Mouse (Mus musculus) cerebellum, adult 2 months (tissue): ENCODE data around the gene Cdadc1. TPM values are rescaled to one million over a fixed set of nuclear protein-coding genes. Genes with fewer than 3 reads are reported as not detected.
A peak's percentile ranks its signal among the peaks of the same experiment; 100 is the strongest.

Source experiments
- DNase-seq, 2 experiments: peaks; one replicate each; pipeline ENCODE4 v3.0.0; 2021
- H3K27ac ChIP-seq: fragments of 200-500 bp; 2 replicates; pipeline ENCODE4 v1.5.1; 2012; ENCODE audit warnings: low read length, control low read depth, inconsistent platforms; ENCODE audit not compliant: insufficient read depth
- H3K27me3 ChIP-seq: fragments of 200-500 bp; 2 replicates; pipeline ENCODE4 v1.6.1; 2012; ENCODE audit warnings: inconsistent platforms, mild to moderate bottlenecking, low read length, moderate library complexity; ENCODE audit not compliant: control insufficient read depth, insufficient read depth
- H3K4me1 ChIP-seq: fragments of 200-500 bp; 2 replicates; pipeline ENCODE4 v1.6.1; 2011; ENCODE audit warnings: low read length; ENCODE audit not compliant: control insufficient read depth, insufficient read depth
- H3K4me3 ChIP-seq: fragments of 200-500 bp; replicated peaks from 2 replicates; pipeline ENCODE3; 2011; ENCODE audit warnings: mild to moderate bottlenecking, low read depth, low read length, control low read depth; ENCODE audit not compliant: insufficient read depth
- CTCF ChIP-seq: fragments of 200-500 bp; IDR thresholded peaks from 2 replicates; pipeline ENCODE4 v1.5.1; 2011; ENCODE audit warnings: low read depth, mild to moderate bottlenecking, control low read depth, low read length, moderate library complexity, borderline replicate concordance; ENCODE audit not compliant: insufficient read depth
- POLR2A ChIP-seq: fragments of 200-500 bp; IDR thresholded peaks from 2 replicates; pipeline ENCODE4 v1.6.1; 2011; ENCODE audit warnings: low read length, control low read depth, borderline replicate concordance; ENCODE audit not compliant: insufficient read depth
- WGBS: fragments of 180-500 bp; shearing (Covaris S2); methylation state at CpG from one replicate; pipeline ENCODE4 v1.1.7; 2018; 5-methylcytosine and 5-hydroxymethylcytosine counted together
- polyA plus RNA-seq: library from polyadenylated mRNA; depleted of rRNA; stranded (reverse); fragments of >200 nt; gene quantifications from 2 replicates; pipeline ENCODE4 v1.2.3, GENCODE M21; 2012; rRNA removed

Gene Cdadc1
- 38.6 and 39.0 TPM in 2 replicates for polyA plus RNA-seq

- Histone ChIP-seq H3K4me1 (no peaks in the 10 kb centered on the region), H3K27me3 (no peaks in the 10 kb centered on the region), H3K27ac (peak within 1 kb of the TSS; percentile 71), H3K4me3 (peak within 1 kb of the TSS; percentile 86)
- TF ChIP-seq CTCF (no peak), POLR2A (peak; percentile 96)
- peak; percentile 95 to 99 for DNase-seq
- under 1% methylated on average over 47 of the region's 48 CpGs for WGBS
Measured at GRCm38 (mm10) chr14:59597398-59598259, at the start of gene Cdadc1. Gene Cdadc1 (minus strand): TSS chr14:59597959.

DNA sequence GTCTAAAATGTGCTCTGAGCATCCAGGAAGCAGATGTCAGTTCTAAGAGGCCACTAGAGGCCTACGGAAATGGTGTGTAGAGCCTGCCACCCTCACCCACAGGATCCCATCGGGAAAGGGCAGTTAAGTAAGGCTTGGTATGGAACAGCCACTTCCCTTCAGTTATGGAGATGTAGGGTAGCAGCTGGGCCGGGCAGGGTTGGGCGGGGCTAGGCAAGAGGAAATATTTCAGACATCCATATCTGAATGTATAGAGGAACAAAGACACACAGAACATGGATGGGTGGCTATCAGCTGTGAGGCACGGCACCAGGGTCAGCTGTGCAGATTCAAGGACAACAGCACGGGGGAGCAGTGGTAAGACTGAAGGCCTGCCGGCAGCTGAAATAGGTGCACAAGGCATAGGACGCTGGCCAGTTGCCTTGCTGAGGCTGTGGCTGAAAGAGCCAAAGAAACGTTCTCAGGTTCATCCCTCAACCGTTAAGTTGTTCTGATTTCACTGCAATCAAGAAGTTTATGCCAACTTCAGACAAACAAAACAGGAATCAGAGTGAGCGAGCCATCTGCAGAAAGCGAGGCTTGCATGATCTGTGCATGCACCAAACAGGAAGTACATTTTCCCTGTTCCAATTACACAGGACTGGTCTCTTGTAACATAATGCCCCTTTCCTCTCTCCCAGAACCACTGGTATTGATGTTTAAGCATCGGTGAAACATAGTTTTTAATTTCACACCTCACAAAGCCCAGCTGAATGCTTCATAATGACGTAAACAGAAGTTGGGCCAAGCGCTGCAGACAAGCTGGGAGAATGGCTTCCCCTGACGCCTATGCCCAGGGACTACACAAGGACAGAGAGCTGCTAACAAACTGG is 49.3 kb upstream of the Cdadc1 start:
- no peak for TF ChIP-seq POLR2A
- TF ChIP-seq CTCF, result no peak
- 60% methylated on average over 16 of the region's 16 CpGs for WGBS
- no peak overlapping the region for H3K4me3 ChIP-seq
- no peak overlapping the region for H3K27ac ChIP-seq
- DNase-seq, result no peak
- no peaks in the 10 kb centered on the region for H3K27me3 ChIP-seq
- H3K4me1 ChIP-seq, result no peaks in the 10 kb centered on the region

DNA sequence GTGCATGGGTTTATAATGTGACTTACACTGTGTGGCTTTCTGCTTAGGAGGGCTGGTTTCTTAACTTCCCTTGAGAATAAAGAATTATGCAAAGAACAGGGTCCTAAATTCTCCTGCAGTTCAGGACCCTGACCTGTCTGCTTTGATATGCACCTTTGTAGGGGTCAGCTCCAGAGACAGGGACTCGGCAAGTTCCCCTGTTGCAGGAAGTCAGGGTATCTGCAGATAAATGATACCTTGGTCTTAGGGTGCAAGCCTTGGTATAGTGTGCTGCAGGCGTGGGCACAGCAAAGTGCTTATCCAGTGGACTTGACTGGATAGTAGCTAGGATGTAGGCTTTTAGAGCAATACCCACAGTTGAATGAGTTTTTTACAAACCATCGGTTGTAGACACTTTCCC is 47.1 kb upstream of the Cdadc1 start:
- TF ChIP-seq CTCF, result no peak
- no peak for TF ChIP-seq POLR2A
- 88% methylated on average over 3 of the region's 3 CpGs for WGBS
- DNase-seq, result no peak
- H3K4me3 ChIP-seq, result no peak overlapping the region
- H3K27me3 ChIP-seq, result no peaks in the 10 kb centered on the region
- H3K4me1 ChIP-seq, result no peaks in the 10 kb centered on the region
- no peak overlapping the region for H3K27ac ChIP-seq

DNA sequence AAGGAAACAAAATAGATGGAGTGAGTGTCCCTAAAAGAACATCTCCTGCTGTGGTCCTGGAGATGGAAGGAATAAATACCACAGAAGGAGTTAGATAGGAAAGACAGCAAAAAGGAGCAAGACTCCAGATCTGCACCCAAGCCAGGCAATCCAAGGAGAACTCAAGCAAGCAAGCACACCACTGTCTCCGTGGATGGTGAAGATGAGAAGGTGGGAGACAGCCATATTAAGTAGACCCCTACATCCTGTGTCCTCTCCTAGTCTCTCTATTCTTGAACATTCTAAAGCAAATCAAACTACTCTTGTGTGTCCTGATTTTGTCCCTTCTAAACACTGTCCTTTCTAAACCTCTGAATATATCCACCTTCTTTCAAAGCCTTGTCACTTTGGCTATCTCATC is 46.4 kb upstream of the Cdadc1 start:
- DNase-seq, result no peak
- Histone ChIP-seq H3K4me3 (no peak overlapping the region), H3K4me1 (no peaks in the 10 kb centered on the region), H3K27ac (no peak overlapping the region), H3K27me3 (no peaks in the 10 kb centered on the region)
- 81% methylated on average over 1 of the region's 1 CpGs for WGBS
- TF ChIP-seq CTCF (no peak), POLR2A (no peak)

GRCm38 (mm10) chr14:59643582-59643981 is 45.8 kb upstream of the Cdadc1 start:
- no peak for DNase-seq
- TF ChIP-seq CTCF (no peak), POLR2A (no peak)
- H3K4me3 ChIP-seq, result no peak overlapping the region
- 88% methylated on average over 12 of the region's 12 CpGs for WGBS
- H3K27ac ChIP-seq, result no peak overlapping the region
- no peaks in the 10 kb centered on the region for H3K4me1 ChIP-seq
- H3K27me3 ChIP-seq, result no peaks in the 10 kb centered on the region

DNA sequence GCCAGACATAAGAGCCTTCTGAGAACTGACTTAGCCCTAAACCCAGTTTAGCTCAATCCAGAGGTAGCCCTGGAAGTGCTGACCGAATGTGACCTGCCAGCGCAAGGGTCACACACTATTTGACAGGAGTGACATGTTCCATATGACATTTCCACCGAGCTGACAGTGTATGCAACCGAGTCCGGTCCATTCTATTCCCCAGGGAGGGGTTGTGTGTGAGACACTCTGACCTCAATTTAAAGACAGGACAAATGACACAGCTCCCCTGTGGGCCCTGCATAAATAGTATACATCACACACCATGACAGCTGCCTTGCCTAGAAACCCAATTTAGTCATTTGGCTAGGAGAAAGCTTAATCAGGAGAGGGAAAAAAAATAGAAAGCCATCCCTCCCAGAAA is 44.1 kb upstream of the Cdadc1 start:
- TF ChIP-seq CTCF (no peak), POLR2A (no peak)
- no peaks in the 10 kb centered on the region for H3K27me3 ChIP-seq
- WGBS, result 38% methylated on average over 5 of the region's 5 CpGs
- no peaks in the 10 kb centered on the region for H3K4me1 ChIP-seq
- no peak overlapping the region for H3K27ac ChIP-seq
- no peak overlapping the region for H3K4me3 ChIP-seq
- peak in 1 of 2 experiments; percentile 10 for DNase-seq

DNA sequence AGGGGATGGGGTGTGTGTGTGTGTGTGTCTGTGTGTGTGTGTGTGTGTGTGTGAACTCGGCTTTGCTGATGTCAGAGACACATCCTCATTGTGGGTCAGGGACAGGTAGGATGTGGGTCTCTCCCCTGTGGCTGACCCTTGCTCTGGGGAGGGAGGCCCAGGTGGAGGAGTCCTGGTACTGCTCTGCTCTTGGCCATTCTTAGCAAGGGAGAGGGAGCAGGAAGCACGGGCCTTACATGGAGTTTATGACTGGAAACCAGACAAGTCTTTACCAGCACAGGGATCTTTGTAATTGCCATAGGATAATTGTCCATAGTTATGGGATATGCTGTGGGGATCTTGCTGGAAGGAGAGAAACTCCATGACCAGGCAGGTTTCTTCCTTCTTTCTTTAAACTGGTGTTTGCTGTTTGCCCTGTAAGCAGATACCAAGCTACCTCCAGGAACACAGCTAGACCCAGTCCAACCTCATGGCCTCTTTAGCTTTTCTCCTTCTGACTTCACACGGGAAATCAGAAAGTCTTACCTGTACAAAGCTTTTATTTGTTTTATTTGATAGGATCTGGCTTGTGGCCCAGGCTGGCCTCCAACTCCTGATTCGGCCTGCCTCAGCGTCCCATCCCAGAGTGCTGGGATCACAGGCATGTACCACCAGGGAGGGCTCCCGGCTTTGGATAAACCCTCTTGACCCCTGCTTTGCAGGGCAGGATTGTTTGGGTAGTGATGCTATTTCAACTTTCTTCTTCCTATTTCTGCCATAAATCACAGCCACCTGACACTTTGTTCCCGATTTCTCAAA is 41.3 kb upstream of the Cdadc1 start:
- Histone ChIP-seq H3K27ac (no peak overlapping the region), H3K4me3 (no peak overlapping the region), H3K4me1 (no peaks in the 10 kb centered on the region), H3K27me3 (no peaks in the 10 kb centered on the region)
- DNase-seq, result no peak
- 71% methylated on average over 7 of the region's 7 CpGs for WGBS
- TF ChIP-seq CTCF, result no peak
